Mouse (Mus musculus): ENCODE data around the gene Inpp4a. TPM values are rescaled to one million over a fixed set of nuclear protein-coding genes. Genes with fewer than 3 reads are reported as not detected.

Inpp4a gene
- total and polyA plus RNA-seq, 3 experiments, result 1.5 to 7.0 (median 4.0) TPM

- Histone ChIP-seq H3K4me1 (ENCODE audit: control insufficient read depth in 1 of 2, insufficient read depth in 2 of 2) (no peaks in the 10 kb centered on the region), H3K9ac (ENCODE audit: insufficient read depth, low read depth) (no peak overlapping the region), H3K4me3 (replicated peaks in 1 of 3; ENCODE audit: low read depth in 2 of 3, low read length in 2 of 3, poor library complexity in 1 of 3) (no peak overlapping the region), H3K27ac (ENCODE audit: insufficient read depth, low read depth) (no peak overlapping the region), H3K36me3 (replicated peaks in 1 of 2; ENCODE audit: control insufficient read depth in 1 of 2, insufficient read depth in 1 of 2, low read length in 1 of 2) (no peaks in the 10 kb centered on the region), H3K4me2 (ENCODE audit: insufficient read depth, low read depth, poor library complexity, severe bottlenecking) (no peak overlapping the region), H3K27me3 (replicated peaks) (no peaks in the 10 kb centered on the region), H3K9me3 (replicated peaks; ENCODE audit: low read length) (peaks cover 5% of the 10 kb centered on the region), H3K79me2 (replicated peaks; ENCODE audit: control insufficient read depth, extremely low read depth, insufficient read depth, poor library complexity, severe bottlenecking) (no peaks in the 10 kb centered on the region)
- no peak for DNase-seq (ENCODE audit: extremely low read depth)
- in situ Hi-C loops (cut with MboI; ENCODE audit: low pct_ligation_motif_present, low pct_unique_long_range_greater_than_20kb, low sequenced_read_pairs) (loop anchor here (5.0 kb wide), 1 partner anchor 94 kb away; no protein-coding TSS in a partner anchor), dilution Hi-C loops (cut with MboI; ENCODE audit: extremely low pct_ligation_motif_present, extremely low pct_unique_long_range_greater_than_20kb, low sequenced_read_pairs) (no loop called here)
- TF ChIP-seq CHD1 (IDR thresholded peaks at IDR 0.05; ENCODE audit: low read depth, low read length) (no peak), ETS1 (conservative IDR thresholded peaks at IDR 0.05; ENCODE audit: low read depth, low read length) (no peak), ZKSCAN1 (IDR thresholded peaks at IDR 0.05; ENCODE audit: borderline replicate concordance, low read depth, low read length) (no peak), KAT2A (IDR thresholded peaks at IDR 0.05; ENCODE audit: insufficient replicate concordance, low read length) (no peak), E2F4 (IDR thresholded peaks at IDR 0.05; ENCODE audit: insufficient replicate concordance, low read depth, low read length) (no peak), MEF2A (IDR thresholded peaks at IDR 0.05; ENCODE audit: borderline replicate concordance, low read depth, low read length) (no peak), MXI1 (IDR thresholded peaks at IDR 0.05; ENCODE audit: low read depth, low read length) (no peak), ZC3H11A (IDR thresholded peaks at IDR 0.05; ENCODE audit: low read depth, low read length) (no peak), POLR2AphosphoS2 (IDR thresholded peaks at IDR 0.05; ENCODE audit: low read depth, low read length) (no peak), UBTF (IDR thresholded peaks at IDR 0.05; ENCODE audit: low read depth, low read length) (no peak), TCF12 (IDR thresholded peaks at IDR 0.05; ENCODE audit: low read depth, low read length) (no peak), BHLHE40 (IDR thresholded peaks at IDR 0.05; ENCODE audit: low read depth, low read length) (no peak)
These were observed 11.3 kb upstream of the Inpp4a start for GRCm38 (mm10) chr1:37288181-37288935.

GRCm38 (mm10) chr1:37288941-37289340, 10.7 kb upstream of the Inpp4a start:
- in situ Hi-C loops (cut with MboI; ENCODE audit: low pct_ligation_motif_present, low pct_unique_long_range_greater_than_20kb, low sequenced_read_pairs), result loop anchor here (5.0 kb wide), 1 partner anchor 93 kb away; no protein-coding TSS in a partner anchor
- no peak for DNase-seq (ENCODE audit: extremely low read depth)
- Histone ChIP-seq H3K79me2 (replicated peaks; ENCODE audit: control insufficient read depth, extremely low read depth, insufficient read depth, poor library complexity, severe bottlenecking) (no peaks in the 10 kb centered on the region), H3K9me3 (replicated peaks; ENCODE audit: low read length) (peaks cover 1% of the 10 kb centered on the region), H3K27me3 (replicated peaks) (no peaks in the 10 kb centered on the region), H3K9ac (ENCODE audit: insufficient read depth, low read depth) (no peak overlapping the region), H3K27ac (ENCODE audit: insufficient read depth, low read depth) (no peak overlapping the region), H3K4me1 (ENCODE audit: control insufficient read depth in 1 of 2, insufficient read depth in 2 of 2) (no peaks in the 10 kb centered on the region), H3K4me2 (ENCODE audit: insufficient read depth, low read depth, poor library complexity, severe bottlenecking) (no peak overlapping the region), H3K4me3 (replicated peaks in 1 of 3; ENCODE audit: low read depth in 2 of 3, low read length in 2 of 3, poor library complexity in 1 of 3) (no peak overlapping the region), H3K36me3 (replicated peaks in 1 of 2; ENCODE audit: control insufficient read depth in 1 of 2, insufficient read depth in 1 of 2, low read length in 1 of 2) (no peaks in the 10 kb centered on the region)
- TF ChIP-seq ETS1 (conservative IDR thresholded peaks at IDR 0.05; ENCODE audit: low read depth, low read length), result no peak
- no peak for TF ChIP-seq TBP (conservative IDR thresholded peaks at IDR 0.05; ENCODE audit: low read depth, low read length)
- TF ChIP-seq MAZ (IDR thresholded peaks at IDR 0.05; ENCODE audit: low read depth, low read length), result no peak
- TF ChIP-seq POLR2AphosphoS2 (IDR thresholded peaks at IDR 0.05; ENCODE audit: low read depth, low read length), result no peak
- TF ChIP-seq SMC3 (IDR thresholded peaks at IDR 0.05; ENCODE audit: low read depth, low read length), result no peak
- no peak for TF ChIP-seq JUN (IDR thresholded peaks at IDR 0.05; ENCODE audit: insufficient read depth, low read depth, low read length)
- no peak for TF ChIP-seq ZMIZ1 (IDR thresholded peaks at IDR 0.05; ENCODE audit: low read depth, low read length)
- no peak for TF ChIP-seq KAT2A (IDR thresholded peaks at IDR 0.05; ENCODE audit: insufficient replicate concordance, low read length)
- TF ChIP-seq BHLHE40 (IDR thresholded peaks at IDR 0.05; ENCODE audit: low read depth, low read length), result no peak
- TF ChIP-seq USF2 (conservative IDR thresholded peaks at IDR 0.05; ENCODE audit: low read depth, low read length), result no peak
- TF ChIP-seq SIN3A (IDR thresholded peaks at IDR 0.05; ENCODE audit: low read length), result no peak
- no peak for TF ChIP-seq USF1 (IDR thresholded peaks at IDR 0.05; ENCODE audit: low read depth, low read length)
- no peak for TF ChIP-seq RCOR1 (conservative IDR thresholded peaks at IDR 0.05; ENCODE audit: low read depth, low read length)
- dilution Hi-C loops (cut with MboI; ENCODE audit: extremely low pct_ligation_motif_present, extremely low pct_unique_long_range_greater_than_20kb, low sequenced_read_pairs), result no loop called here
